Mouse (Mus musculus) lung, postnatal 0 days (tissue): ENCODE measurements around the gene Hist1h2bf.

Experiments
- CTCF ChIP-seq: IDR thresholded peaks from 2 replicates; pipeline ENCODE4 v1.5.1; 2016; ENCODE audit warnings: antibody characterized with exemption, mild to moderate bottlenecking
- EP300 ChIP-seq: IDR thresholded peaks from 2 replicates; pipeline ENCODE4 v1.6.1; 2016; ENCODE audit warnings: antibody characterized with exemption, mild to moderate bottlenecking, control low read depth

DNA sequence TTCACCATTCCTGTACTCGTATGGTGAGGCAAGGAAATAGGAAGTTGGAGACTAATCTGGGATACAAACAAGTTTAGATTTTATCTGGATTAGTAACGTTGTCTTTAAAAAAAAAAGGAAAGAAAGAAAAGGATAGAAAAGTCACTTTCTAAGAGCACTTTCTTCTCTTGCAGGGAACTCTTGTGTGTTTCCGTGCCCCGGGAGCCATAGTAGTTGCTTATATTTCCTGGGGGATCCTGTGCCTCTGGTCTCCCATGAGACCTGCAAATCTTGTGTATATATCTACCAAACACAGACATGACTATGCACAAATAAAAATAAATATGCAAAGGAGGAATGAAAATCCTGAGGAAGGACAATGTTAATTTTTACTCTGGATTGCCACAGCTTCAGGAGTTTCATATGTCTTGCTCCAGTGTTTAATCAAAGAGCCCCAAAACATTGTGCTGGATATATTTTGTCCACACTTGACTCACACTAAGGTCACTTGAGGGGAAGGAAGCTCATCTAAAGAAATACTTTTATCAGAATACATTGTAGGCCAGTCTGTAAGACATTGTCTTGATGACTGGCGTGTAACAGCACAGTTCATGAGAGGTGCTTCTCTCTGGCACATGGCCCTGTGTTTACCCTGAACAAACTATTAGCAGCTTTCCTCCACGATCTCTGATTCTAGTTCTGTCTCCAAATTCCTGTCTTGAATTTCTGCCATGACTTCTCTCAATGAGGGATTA is 3.1 kb upstream of the Hist1h2bf start:
- TF ChIP-seq CTCF, result no peak
- no peak for TF ChIP-seq EP300
